Mouse (Mus musculus): Measurements from ENCODE around the gene Olfr411. TPM values are rescaled to one million over a fixed set of nuclear protein-coding genes. Genes with fewer than 3 reads are reported as not detected.

Gene Olfr411
- polyA plus RNA-seq, 1 experiment from 2014 or later, result not detected

DNA sequence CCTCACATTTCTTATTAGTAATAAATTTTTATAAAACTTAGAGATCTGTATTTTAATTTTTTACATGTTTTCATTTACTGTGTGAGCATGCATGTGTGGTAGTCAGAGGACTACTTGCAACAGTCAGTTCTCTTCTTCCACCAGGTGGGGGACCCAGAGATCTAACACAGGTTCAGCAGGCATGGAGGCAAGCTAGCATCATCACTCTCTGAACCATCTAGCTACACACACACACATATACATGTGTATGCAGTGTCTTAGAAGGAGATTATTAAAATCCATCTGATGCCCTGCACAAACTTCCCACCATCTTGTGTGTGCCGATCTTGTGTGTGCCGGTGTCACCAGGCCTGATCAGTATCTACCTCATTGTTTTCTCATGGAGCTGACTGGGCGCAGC lies 24.4 kb upstream of the Olfr411 start:
- no peaks in the 10 kb centered on the region for H3K9me3 ChIP-seq (ENCODE audit: control insufficient read depth, low read length)
- H3K27me3 ChIP-seq (ENCODE audit: control insufficient read depth, insufficient read depth, low read depth, low read length), result no peaks in the 10 kb centered on the region
- H3K4me3 ChIP-seq (ENCODE audit: low read length), result no peak overlapping the region
- no peak overlapping the region for H3K4me2 ChIP-seq (ENCODE audit: low read depth, low read length)
- H3K36me3 ChIP-seq (ENCODE audit: control insufficient read depth, insufficient read depth, low read length), result no peaks in the 10 kb centered on the region
- ATAC-seq (ENCODE audit: low read depth), result peak; percentile 23; the same call in 1 of the 2 replicates
- H3K4me1 ChIP-seq (replicated peaks; ENCODE audit: control insufficient read depth, insufficient read depth, low read length), result no peaks in the 10 kb centered on the region
- H3K9ac ChIP-seq (ENCODE audit: low read length), result no peak overlapping the region
- no peak overlapping the region for H3K27ac ChIP-seq (ENCODE audit: low read length)
- 78% methylated on average over 3 of the region's 3 CpGs for WGBS

DNA sequence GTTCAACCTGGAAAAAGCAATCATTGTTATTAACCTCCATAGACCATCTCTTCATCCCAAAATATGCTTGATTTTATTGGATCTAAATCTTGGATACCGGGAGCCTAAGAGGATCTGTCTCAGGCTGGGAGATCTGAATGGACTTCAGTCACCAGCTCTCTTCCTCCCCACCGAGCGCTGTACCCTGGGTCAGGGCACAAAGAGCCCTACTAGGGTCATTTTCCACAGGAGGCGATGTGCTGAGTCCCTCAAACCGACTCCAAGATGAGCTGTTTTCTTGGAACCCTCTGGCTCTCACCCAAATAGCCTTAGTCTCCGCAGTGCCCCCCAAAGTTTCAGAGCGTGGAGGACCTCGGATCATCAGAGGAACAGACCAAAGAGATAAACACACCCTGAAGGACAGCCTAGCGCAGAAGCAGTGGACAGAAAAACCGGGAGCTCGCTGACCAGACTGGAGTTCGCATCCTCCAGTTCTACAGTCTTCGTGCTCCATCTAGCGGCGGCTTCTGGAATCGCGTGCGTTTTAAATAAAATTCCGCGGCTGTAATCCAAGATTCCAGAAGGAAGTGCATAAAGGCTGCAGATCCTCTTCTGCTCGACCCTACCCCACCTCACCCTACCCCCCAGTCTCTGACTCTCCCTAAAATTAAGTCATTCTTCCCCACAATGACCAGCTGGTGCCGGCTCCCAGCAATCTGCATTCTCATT lies 19.1 kb upstream of the Olfr411 start:
- H3K4me2 ChIP-seq (ENCODE audit: low read depth, low read length), result no peak overlapping the region
- H3K27ac ChIP-seq (ENCODE audit: low read length), result no peak overlapping the region
- no peaks in the 10 kb centered on the region for H3K4me1 ChIP-seq (replicated peaks; ENCODE audit: control insufficient read depth, insufficient read depth, low read length)
- H3K36me3 ChIP-seq (ENCODE audit: control insufficient read depth, insufficient read depth, low read length), result no peaks in the 10 kb centered on the region
- ATAC-seq (ENCODE audit: low read depth), result no peak
- H3K27me3 ChIP-seq (ENCODE audit: control insufficient read depth, insufficient read depth, low read depth, low read length), result peaks cover 2% of the 10 kb centered on the region; the same call in 1 of the 2 replicates
- no peak overlapping the region for H3K4me3 ChIP-seq (ENCODE audit: low read length)
- H3K9me3 ChIP-seq (ENCODE audit: control insufficient read depth, low read length), result no peaks in the 10 kb centered on the region
- H3K9ac ChIP-seq (ENCODE audit: low read length), result no peak overlapping the region
- WGBS, result 13% methylated on average over 22 of the region's 22 CpGs

DNA sequence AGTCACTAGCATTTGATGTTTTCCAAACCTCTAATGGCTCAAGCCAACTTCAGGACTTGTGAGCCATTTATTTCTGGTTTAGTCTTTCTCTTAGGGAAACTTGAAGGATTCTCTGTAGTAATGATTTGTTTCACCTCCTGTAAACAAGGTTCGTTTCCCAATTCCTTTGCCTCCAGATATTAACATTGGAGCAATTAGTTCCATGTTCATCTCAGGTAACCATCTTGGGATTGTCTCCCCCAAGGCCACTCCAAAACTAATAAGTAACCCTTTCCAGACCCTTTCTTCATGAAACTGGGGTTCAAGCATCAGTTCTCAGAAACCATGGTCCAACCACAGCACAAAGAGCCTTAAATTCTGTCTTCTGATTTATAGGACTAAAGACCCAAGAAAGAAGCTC lies 9.3 kb upstream of the Olfr411 start, which contains the start of gene Olfr412:
Gene Olfr412 (plus strand): TSS at position 301 of the 400 bp plus-strand sequence.
- Histone ChIP-seq H3K9me3 (ENCODE audit: control insufficient read depth, low read length) (no peaks in the 10 kb centered on the region), H3K36me3 (ENCODE audit: control insufficient read depth, insufficient read depth, low read length) (no peaks in the 10 kb centered on the region), H3K4me3 (ENCODE audit: low read length) (no peak within 1 kb of the TSS), H3K27ac (ENCODE audit: low read length) (no peak within 1 kb of the TSS), H3K4me2 (ENCODE audit: low read depth, low read length) (no peak within 1 kb of the TSS), H3K27me3 (ENCODE audit: control insufficient read depth, insufficient read depth, low read depth, low read length) (no peaks in the 10 kb centered on the region), H3K4me1 (replicated peaks; ENCODE audit: control insufficient read depth, insufficient read depth, low read length) (no peaks in the 10 kb centered on the region), H3K9ac (ENCODE audit: low read length) (no peak within 1 kb of the TSS)
- 53% methylated on average over 1 of the region's 1 CpGs for WGBS
- ATAC-seq (ENCODE audit: low read depth), result no peak

DNA sequence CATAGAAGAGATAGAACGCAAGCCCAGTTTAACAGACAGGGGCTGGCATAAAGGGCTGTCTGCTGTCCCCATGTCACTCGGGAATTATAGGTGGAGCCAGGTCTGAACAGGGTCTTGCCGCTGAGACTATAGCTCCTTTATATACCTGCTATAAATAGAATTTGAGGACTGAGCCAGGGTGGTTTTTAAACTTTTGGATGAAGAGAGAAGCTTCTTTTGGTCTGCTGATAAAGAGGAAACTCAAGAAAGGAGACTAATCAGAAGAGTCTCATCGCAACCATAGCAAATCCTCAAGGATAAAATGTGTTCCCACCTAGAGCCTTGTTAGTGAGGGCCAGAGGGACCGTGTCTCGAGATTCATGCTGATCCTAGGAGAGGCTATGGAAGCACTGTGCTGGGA lies 14.5 kb downstream of the Olfr411 start, which contains the start of gene Olfr410:
Gene Olfr410 (minus strand): TSS at position 101 of the 400 bp plus-strand sequence.
- no peak within 1 kb of the TSS for H3K4me2 ChIP-seq (ENCODE audit: low read depth, low read length)
- H3K4me3 ChIP-seq (ENCODE audit: low read length), result no peak within 1 kb of the TSS
- no peaks in the 10 kb centered on the region for H3K9me3 ChIP-seq (ENCODE audit: control insufficient read depth, low read length)
- H3K27me3 ChIP-seq (ENCODE audit: control insufficient read depth, insufficient read depth, low read depth, low read length), result no peaks in the 10 kb centered on the region
- ATAC-seq (ENCODE audit: low read depth), result no peak
- H3K27ac ChIP-seq (ENCODE audit: low read length), result no peak within 1 kb of the TSS
- H3K9ac ChIP-seq (ENCODE audit: low read length), result no peak within 1 kb of the TSS
- H3K36me3 ChIP-seq (ENCODE audit: control insufficient read depth, insufficient read depth, low read length), result no peaks in the 10 kb centered on the region
- WGBS, result 81% methylated on average over 6 of the region's 6 CpGs
- H3K4me1 ChIP-seq (replicated peaks; ENCODE audit: control insufficient read depth, insufficient read depth, low read length), result no peaks in the 10 kb centered on the region

DNA sequence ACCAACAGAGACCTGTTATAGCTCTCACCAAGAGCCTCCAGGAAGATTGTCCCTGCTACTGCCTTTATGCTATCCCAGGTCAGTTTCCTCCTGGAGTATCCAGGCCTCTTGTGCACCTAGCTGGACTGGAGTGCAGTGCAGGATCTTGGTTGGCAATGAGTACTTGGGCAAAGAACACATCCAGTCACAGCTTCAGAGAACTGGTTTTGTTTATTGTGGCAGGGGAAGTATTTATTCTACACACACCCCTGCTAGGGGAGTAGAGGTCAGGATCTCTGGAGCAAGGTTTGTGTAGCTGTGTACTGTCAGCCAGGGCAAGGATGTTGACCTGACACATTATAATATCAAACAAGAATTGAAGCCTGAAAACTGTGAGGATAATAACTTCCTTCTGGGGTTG lies 23.7 kb downstream of the Olfr411 start:
- Histone ChIP-seq H3K27ac (ENCODE audit: low read length) (no peak overlapping the region), H3K9me3 (ENCODE audit: control insufficient read depth, low read length) (no peaks in the 10 kb centered on the region), H3K9ac (ENCODE audit: low read length) (no peak overlapping the region), H3K4me2 (ENCODE audit: low read depth, low read length) (no peak overlapping the region), H3K36me3 (ENCODE audit: control insufficient read depth, insufficient read depth, low read length) (no peaks in the 10 kb centered on the region), H3K4me1 (replicated peaks; ENCODE audit: control insufficient read depth, insufficient read depth, low read length) (no peaks in the 10 kb centered on the region), H3K27me3 (ENCODE audit: control insufficient read depth, insufficient read depth, low read depth, low read length) (no peaks in the 10 kb centered on the region), H3K4me3 (ENCODE audit: low read length) (no peak overlapping the region)
- ATAC-seq (ENCODE audit: low read depth), result no peak

DNA sequence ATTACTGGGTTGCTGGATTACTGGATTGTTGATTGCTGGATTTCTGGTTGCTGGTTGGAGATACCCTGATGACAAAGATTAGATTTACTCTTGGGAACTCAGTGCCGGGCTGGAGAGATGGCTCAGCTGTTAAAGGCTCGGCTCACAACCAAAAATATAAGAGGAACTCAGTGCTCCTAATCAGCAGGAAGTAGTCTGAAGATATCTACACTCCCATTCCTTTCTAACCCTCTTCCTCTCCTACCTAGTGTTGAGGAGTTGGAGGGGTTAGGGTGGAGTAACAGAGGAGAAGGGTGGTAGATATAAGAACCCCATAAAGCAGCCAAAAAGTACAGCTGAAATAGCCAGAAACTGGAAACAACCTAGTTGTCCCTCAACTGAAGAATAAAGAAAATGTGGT lies 26.4 kb downstream of the Olfr411 start:
- H3K27ac ChIP-seq (ENCODE audit: low read length), result no peak overlapping the region
- no peak overlapping the region for H3K4me2 ChIP-seq (ENCODE audit: low read depth, low read length)
- no peaks in the 10 kb centered on the region for H3K27me3 ChIP-seq (ENCODE audit: control insufficient read depth, insufficient read depth, low read depth, low read length)
- no peaks in the 10 kb centered on the region for H3K4me1 ChIP-seq (replicated peaks; ENCODE audit: control insufficient read depth, insufficient read depth, low read length)
- H3K36me3 ChIP-seq (ENCODE audit: control insufficient read depth, insufficient read depth, low read length), result no peaks in the 10 kb centered on the region
- no peak for ATAC-seq (ENCODE audit: low read depth)
- WGBS, result 59% methylated on average over 2 of the region's 2 CpGs
- no peak overlapping the region for H3K9ac ChIP-seq (ENCODE audit: low read length)
- H3K9me3 ChIP-seq (ENCODE audit: control insufficient read depth, low read length), result no peaks in the 10 kb centered on the region
- H3K4me3 ChIP-seq (ENCODE audit: low read length), result no peak overlapping the region

Other genes starting within 250 kb of the Olfr411 start
- not detected in 2 replicates for gene Olfr401, start 238.9 kb downstream of the Olfr411 start, polyA plus RNA-seq (2015; fragmentation: Nextera tagmentation; extraction: Ambion mirVana)
- not detected in 2 replicates for gene Olfr402, start 199.1 kb downstream of the Olfr411 start, polyA plus RNA-seq (2015; fragmentation: Nextera tagmentation; extraction: Ambion mirVana)
- not detected in 2 replicates for gene Olfr403, start 166.4 kb downstream of the Olfr411 start, polyA plus RNA-seq (2015; fragmentation: Nextera tagmentation; extraction: Ambion mirVana)
- not detected in 2 replicates for gene Olfr43, start 141.3 kb downstream of the Olfr411 start, polyA plus RNA-seq (2015; fragmentation: Nextera tagmentation; extraction: Ambion mirVana)
- gene Olfr406, start 92.8 kb downstream of the Olfr411 start, polyA plus RNA-seq (2015; fragmentation: Nextera tagmentation; extraction: Ambion mirVana), result not detected in 2 replicates
- not detected in 2 replicates for gene Olfr59, start 68.9 kb downstream of the Olfr411 start, polyA plus RNA-seq (2015; fragmentation: Nextera tagmentation; extraction: Ambion mirVana)
- gene Olfr410, start 14.6 kb downstream of the Olfr411 start, polyA plus RNA-seq (2015; fragmentation: Nextera tagmentation; extraction: Ambion mirVana), result not detected in 2 replicates
- not detected in 2 replicates for gene Olfr412, start 9.4 kb upstream of the Olfr411 start, polyA plus RNA-seq (2015; fragmentation: Nextera tagmentation; extraction: Ambion mirVana)